Mouse (Mus musculus) heart, postnatal 36 days (tissue): ENCODE measurements around the gene Prr5. TPM values are rescaled to one million over a fixed set of nuclear protein-coding genes. Genes with fewer than 3 reads are reported as not detected.

Source experiments
- DNase-seq, 2 experiments: peaks; one replicate each; pipeline ENCODE4 v3.0.0; 2021 to 2022
- intact Hi-C: fragments of 180-260 bp; cut with DNase I; formaldehyde crosslinking; loops from one replicate; pipeline ENCODE4 v1.15.1; 2025
- total RNA-seq, 2 experiments: library from RNA; stranded (reverse); gene quantifications; 2 replicates each; pipeline ENCODE4 v1.2.3; 2021

Gene Prr5
- 1 to 10 TPM; 3.1 to 3.7 TPM for total RNA-seq

- intact Hi-C loops: no loop called here
Observed at GRCm38 (mm10) chr15:84668938-84669747, at the start of gene Prr5. Gene Prr5, plus strand, starts transcription at chr15:84669620.

GRCm38 (mm10) chr15:84620028-84620427 lies 49.4 kb upstream of the Prr5 start:
- DNase-seq: no peak
- intact Hi-C loops: no loop called here

More at GRCm38 (mm10) chr15:84668938-84669747, at the start of gene Prr5:
- no peak for DNase-seq

GRCm38 (mm10) chr15:84621722-84622428 lies 47.5 kb upstream of the Prr5 start:
- intact Hi-C loops: no loop called here
- no peak for DNase-seq

GRCm38 (mm10) chr15:84624870-84625269 lies 44.5 kb upstream of the Prr5 start:
- peak; percentile 56 for DNase-seq
- intact Hi-C loops: no loop called here

GRCm38 (mm10) chr15:84625712-84626414 lies 43.6 kb upstream of the Prr5 start:
- DNase-seq: peak; percentile 42 to 56
- intact Hi-C loops: no loop called here

- intact Hi-C loops: no loop called here
- DNase-seq: no peak
Observed at GRCm38 (mm10) chr15:84627308-84627707, 42.1 kb upstream of the Prr5 start.

GRCm38 (mm10) chr15:84629680-84630079 lies 39.7 kb upstream of the Prr5 start:
- no peak for DNase-seq
- intact Hi-C loops: loop anchor here (2.0 to 10.0 kb wide), 2 partner anchors 509 to 775 kb away; no protein-coding TSS in a partner anchor

GRCm38 (mm10) chr15:84631560-84631959 lies 37.9 kb upstream of the Prr5 start:
- peak; percentile 76 to 84 for DNase-seq
- intact Hi-C loops: loop anchor here (1.0 to 10.0 kb wide), 4 partner anchors 419 to 777 kb away; no protein-coding TSS in a partner anchor

GRCm38 (mm10) chr15:84634361-84634760 lies 35.1 kb upstream of the Prr5 start:
- intact Hi-C loops: loop anchor here (10.0 kb wide), 1 partner anchor 780 kb away; no protein-coding TSS in a partner anchor
- DNase-seq: peak; percentile 57 to 65

- DNase-seq: no peak
- intact Hi-C loops: loop anchor here (10.0 kb wide), 1 partner anchor 784 kb away; no protein-coding TSS in a partner anchor
Observed at GRCm38 (mm10) chr15:84638405-84638804, 31.0 kb upstream of the Prr5 start.

GRCm38 (mm10) chr15:84639072-84639450 lies 30.4 kb upstream of the Prr5 start:
- DNase-seq: no peak
- intact Hi-C loops: loop anchor here (10.0 kb wide), 1 partner anchor 784 kb away; no protein-coding TSS in a partner anchor

- DNase-seq: peak; percentile 63 to 77
- intact Hi-C loops: loop anchor here (10.0 kb wide), 1 partner anchor 785 kb away; no protein-coding TSS in a partner anchor
Observed at GRCm38 (mm10) chr15:84639451-84640136, 29.8 kb upstream of the Prr5 start.

- intact Hi-C loops: no loop called here
- no peak for DNase-seq
Observed at GRCm38 (mm10) chr15:84640722-84641121, 28.7 kb upstream of the Prr5 start.

GRCm38 (mm10) chr15:84641127-84641526 lies 28.3 kb upstream of the Prr5 start:
- no peak for DNase-seq
- intact Hi-C loops: no loop called here

GRCm38 (mm10) chr15:84641948-84642347 lies 27.5 kb upstream of the Prr5 start:
- no peak for DNase-seq
- intact Hi-C loops: no loop called here

- intact Hi-C loops: no loop called here
- no peak for DNase-seq
Observed at GRCm38 (mm10) chr15:84643178-84643577, 26.2 kb upstream of the Prr5 start.

GRCm38 (mm10) chr15:84651481-84651880 lies 17.9 kb upstream of the Prr5 start:
- intact Hi-C loops: no loop called here
- DNase-seq: no peak

- intact Hi-C loops: no loop called here
Observed at GRCm38 (mm10) chr15:84653151-84653550, 16.3 kb upstream of the Prr5 start.

GRCm38 (mm10) chr15:84653979-84654966 lies 15.1 kb upstream of the Prr5 start:
- peak; percentile 69 to 72 for DNase-seq
- intact Hi-C loops: no loop called here

More at GRCm38 (mm10) chr15:84653151-84653550, 16.3 kb upstream of the Prr5 start:
- no peak for DNase-seq
